Mouse (Mus musculus) testis, adult 2 months (tissue): ENCODE data around the gene Gm20532.

Experiments used
- CTCF ChIP-seq: fragments of 200-500 bp; IDR thresholded peaks from 2 replicates; pipeline ENCODE4 v1.5.1; 2012; ENCODE audit warnings: low read depth, mild to moderate bottlenecking, inconsistent platforms, low read length, moderate library complexity; ENCODE audit not compliant: control insufficient read depth, insufficient read depth, insufficient replicate concordance
- POLR2A ChIP-seq: fragments of 200-500 bp; IDR thresholded peaks from 2 replicates; pipeline ENCODE4 v1.6.1; 2012; ENCODE audit warnings: low read depth, mild to moderate bottlenecking, inconsistent platforms, low read length, moderate library complexity; ENCODE audit not compliant: control insufficient read depth

- TF ChIP-seq CTCF (no peak), POLR2A (no peak)
These were observed 45.7 kb upstream of the Gm20532 start for GRCm38 (mm10) chr2:26540721-26541120.
